Mouse (Mus musculus) CH12.LX (cell line): Measurements from ENCODE around the gene Atp5j2.

Source experiments
- CHD2 ChIP-seq: IDR thresholded peaks from 2 replicates; pipeline ENCODE4 v1.6.1; 2011; ENCODE audit warnings: low read length, improper control_type of control experiment
- CTCF ChIP-seq, 2 experiments: IDR thresholded peaks in 1 of 2; conservative IDR thresholded peaks in 1 of 2; 2 replicates each; pipeline ENCODE4 v1.5.1; 2011 to 2012; ENCODE audit warnings: low read depth in 2 of 2, low read length in 2 of 2, improper control_type of control experiment in 1 of 2, inconsistent platforms in 1 of 2, mild to moderate bottlenecking in 1 of 2, moderate library complexity in 1 of 2
- ELF1 ChIP-seq: IDR thresholded peaks from 2 replicates; pipeline ENCODE4 v1.6.1; 2014; ENCODE audit warnings: low read depth, mild to moderate bottlenecking, inconsistent platforms, low read length, improper control_type of control experiment
- EP300 ChIP-seq: IDR thresholded peaks from 2 replicates; pipeline ENCODE4 v1.6.1; 2011; ENCODE audit warnings: low read length, improper control_type of control experiment
- MXI1 ChIP-seq: IDR thresholded peaks from 2 replicates; pipeline ENCODE4 v1.6.1; 2011; ENCODE audit warnings: mild to moderate bottlenecking, low read depth, low read length, improper control_type of control experiment
- NRF1 ChIP-seq: IDR thresholded peaks from 2 replicates; pipeline ENCODE4 v1.6.1; 2014; ENCODE audit warnings: low read depth, mild to moderate bottlenecking, inconsistent platforms, low read length, improper control_type of control experiment, moderate library complexity
- POLR2A ChIP-seq: IDR thresholded peaks from 2 replicates; pipeline ENCODE4 v1.6.1; 2011; ENCODE audit warnings: low read depth, mild to moderate bottlenecking, improper control_type of control experiment, low read length
- POLR2AphosphoS2 ChIP-seq: IDR thresholded peaks from 2 replicates; pipeline ENCODE4 v1.6.1; 2011; ENCODE audit warnings: low read depth, low read length, improper control_type of control experiment
- RCOR1 ChIP-seq: conservative IDR thresholded peaks from 2 replicates; pipeline ENCODE4 v1.6.1; 2012; ENCODE audit warnings: low read depth, mild to moderate bottlenecking, inconsistent platforms, low read length, improper control_type of control experiment
- SIN3A ChIP-seq: IDR thresholded peaks from 2 replicates; pipeline ENCODE4 v1.6.1; 2012; ENCODE audit warnings: low read length, improper control_type of control experiment, inconsistent platforms

GRCm38 (mm10) chr5:145189416-145189815 lies 2.4 kb downstream of the Atp5j2 start:
- TF ChIP-seq POLR2A (no peak), CTCF (conservative IDR thresholded peaks at IDR 0.05 in 1 of 2, IDR thresholded peaks at IDR 0.05 in 1 of 2; ENCODE audit: low read depth in 2 of 2, low read length in 2 of 2) (no peak), EP300 (no peak), CHD2 (no peak), RCOR1 (no peak), SIN3A (no peak), POLR2AphosphoS2 (no peak), ELF1 (no peak), MXI1 (no peak), NRF1 (no peak)
